Mouse (Mus musculus) layer of hippocampus, postnatal 36 days (tissue): ENCODE measurements at regions not wholly inside any gene's neighbourhood (a gene's known extent, or its start where the extent isn't known, plus 50 kb on each side); places are given as distances from the start of the nearest gene placed in this dataset.
A peak's percentile ranks its signal among the peaks of the same experiment; 100 is the strongest.

Source experiments
- DNase-seq, 2 experiments: peaks; one replicate each; pipeline ENCODE4 v3.0.0; 2022

DNA sequence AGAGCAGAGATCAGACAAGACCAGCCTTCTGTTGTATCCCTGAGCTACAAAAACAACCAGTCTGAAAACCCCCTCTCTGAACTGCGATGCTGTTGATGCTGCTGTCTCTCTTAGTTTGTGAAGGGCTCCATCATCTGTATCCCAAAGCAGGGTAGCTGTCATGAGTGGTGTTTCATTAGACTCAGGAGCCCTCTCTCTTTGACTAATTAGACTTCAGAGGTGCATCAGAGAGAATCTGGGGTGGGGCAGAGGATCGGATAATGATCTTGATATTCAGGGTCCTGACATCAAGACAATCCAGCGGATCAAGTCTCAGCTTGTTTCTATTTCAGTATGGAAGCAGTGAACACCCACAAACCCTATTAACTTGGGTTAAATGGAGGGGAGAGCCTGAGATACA lies 70.6 kb upstream of the Slc24a4 start:
- no peak for DNase-seq

DNA sequence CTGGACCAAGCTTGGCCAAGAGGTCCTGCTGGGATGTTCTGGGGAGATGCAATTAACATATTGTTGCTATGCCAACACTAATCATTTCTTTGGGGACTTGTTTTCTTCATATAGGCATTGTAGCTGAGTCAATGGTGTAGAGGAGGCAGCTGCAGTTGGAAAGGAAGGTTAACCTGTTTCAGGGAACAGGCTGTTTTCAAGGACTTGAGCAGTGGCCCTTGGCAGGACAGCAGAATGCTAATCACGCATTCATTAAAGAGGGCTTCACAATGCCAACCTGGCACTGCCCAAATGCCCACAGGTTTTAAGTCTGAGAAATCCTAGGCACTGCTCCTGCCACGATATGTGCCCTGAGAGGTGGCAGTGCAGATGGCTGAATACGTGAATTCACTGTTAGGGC lies 70.1 kb upstream of the Slc24a4 start:
- DNase-seq, result peak in 1 of 2 experiments; percentile 17

DNA sequence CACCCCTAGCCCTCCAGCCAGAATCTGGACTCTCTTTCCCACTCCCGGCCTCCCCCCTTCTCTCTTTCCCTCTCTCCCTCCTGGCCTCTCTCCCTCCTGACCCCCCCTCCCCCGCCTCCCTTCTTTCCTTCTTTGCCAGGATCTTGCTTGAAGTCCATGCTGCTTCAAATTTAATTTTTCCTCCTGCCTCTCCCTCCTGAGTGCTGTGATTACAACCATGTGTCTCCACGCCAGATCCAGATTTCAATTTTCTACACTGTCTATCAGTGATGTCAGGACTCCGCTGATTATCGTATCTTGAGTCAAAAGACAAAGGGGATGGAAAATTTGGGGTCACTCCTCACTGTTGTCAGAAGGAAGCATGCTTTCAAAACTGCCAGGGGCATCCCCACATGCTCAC lies 67.4 kb upstream of the Slc24a4 start:
- no peak for DNase-seq

DNA sequence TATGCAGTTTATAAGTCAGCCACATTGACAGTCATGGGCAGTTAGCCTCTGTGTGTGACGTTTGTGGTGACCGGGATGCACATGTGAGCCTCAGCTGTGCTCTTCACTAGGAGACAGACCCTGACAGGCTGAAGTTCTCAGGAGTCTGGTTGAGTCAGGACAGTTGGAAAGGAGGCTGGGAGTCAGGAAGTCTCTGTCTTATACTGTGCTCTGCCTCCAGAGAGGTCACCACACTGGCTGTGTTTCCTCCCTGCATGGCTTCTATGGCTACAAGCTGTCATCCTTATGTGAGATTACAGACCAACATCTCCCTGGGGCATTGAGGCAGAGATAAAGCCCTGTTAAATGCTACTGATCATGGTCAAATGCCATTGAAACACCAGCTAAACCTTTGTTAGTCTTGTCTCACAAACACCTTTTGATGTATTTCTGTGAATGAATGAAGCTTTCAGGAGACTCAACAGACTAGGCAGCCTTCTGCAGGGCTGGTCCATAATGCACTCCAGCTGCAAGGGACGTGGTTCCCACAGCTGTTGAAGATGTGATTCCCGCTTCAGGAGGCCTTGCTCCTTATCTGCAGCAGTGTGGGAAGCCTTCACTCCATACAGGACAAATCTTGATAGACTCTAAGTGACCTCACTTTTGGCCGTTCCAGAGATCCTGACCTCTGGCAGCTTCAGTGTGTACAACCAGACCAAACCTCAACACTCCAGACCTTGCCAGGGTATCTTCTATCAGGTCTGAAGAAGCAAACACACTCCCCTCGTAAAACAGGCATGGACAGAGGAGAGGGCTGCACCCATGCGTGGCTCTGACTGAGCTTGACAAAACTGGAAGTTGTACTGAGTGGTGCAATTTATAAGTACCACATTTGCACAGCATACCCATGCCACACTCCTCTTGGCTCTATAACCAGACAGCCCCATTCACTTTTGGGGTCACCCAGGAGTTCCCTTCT lies 66.6 kb upstream of the Slc24a4 start:
- no peak for DNase-seq

DNA sequence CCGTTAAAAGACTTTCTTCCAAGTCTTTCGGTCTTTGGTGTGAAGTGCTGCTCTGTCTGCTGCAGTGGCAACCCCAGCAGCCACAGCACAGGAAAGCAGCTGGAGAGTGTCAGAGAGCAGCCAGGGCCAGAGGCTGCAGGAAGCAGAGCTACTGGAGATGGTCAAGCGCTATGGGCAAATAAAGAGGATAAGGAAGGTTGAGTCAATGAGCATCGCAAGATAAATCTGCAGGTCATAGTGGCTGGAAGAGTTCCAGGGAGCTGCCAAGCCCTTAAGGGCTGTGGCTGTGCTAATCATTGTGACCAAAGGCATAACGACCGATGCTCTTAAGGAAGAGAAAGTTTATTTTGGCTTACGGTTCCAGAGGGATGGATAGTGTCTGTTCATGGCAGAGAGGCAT lies 65.9 kb upstream of the Slc24a4 start:
- DNase-seq, result no peak

DNA sequence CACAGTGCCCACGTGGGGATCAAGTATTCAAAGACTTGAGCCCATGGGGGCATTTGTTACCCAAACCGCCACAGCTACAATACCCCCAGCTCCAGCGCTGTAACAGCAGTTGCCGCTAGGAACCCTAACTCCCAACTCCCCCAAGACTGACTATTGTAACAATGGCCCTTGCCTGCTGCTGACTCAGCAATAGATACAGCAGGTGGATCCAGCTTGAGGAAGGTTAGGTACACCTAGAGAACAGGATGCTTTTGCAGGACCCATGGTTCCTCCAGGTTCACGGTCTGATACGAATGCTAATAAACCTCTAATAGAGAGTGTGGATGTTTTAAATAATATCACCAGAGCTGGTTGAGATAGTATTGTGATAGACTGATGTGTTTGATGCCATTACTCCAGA lies 65.3 kb upstream of the Slc24a4 start:
- no peak for DNase-seq

DNA sequence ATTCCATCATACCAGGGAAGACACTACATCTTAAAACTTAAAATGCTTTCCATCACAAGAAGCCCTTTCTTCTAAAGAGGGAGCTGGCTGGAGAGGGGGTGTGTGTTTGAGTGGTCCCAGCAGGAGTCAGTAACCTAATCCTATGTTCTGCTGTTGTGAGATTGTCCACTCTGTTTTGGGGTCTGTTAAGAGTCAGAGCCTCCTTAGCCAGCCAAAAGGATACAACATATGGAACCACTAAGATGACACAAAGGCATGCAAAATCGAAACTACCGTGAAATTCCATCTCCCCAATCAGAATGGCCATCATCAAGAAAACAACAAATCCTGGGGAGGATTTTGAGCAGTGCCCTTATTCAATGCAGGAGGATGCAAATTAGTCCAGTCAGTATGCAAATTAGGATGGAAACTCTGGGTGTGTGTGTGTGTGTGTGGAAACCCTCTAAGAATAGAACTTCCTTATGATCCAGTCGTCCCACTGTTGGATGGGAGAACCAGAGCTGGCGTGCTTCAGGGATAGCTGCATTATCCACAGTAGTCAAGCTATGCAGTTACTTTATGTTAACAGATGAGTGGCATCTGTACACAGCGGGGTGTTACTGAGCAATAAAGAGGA lies 63.7 kb upstream of the Slc24a4 start:
- no peak for DNase-seq

DNA sequence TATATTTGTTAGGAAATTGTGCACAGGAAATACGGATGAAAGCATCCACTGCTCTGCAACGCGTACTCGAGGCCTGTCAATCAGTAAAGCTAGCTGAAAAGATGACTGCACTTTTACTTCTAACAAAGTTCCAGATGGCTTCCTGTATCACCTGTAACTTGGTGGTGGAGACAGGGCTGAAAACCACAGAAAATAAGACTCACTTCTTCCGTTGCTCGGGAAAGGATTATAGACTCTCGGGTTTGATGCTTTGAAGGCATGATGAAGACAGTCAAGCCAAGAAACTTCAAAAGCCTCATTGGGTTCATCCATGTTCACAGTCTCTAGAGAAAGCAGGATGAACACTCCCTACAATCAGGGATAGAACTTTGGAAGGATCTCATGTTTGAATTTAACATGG lies 60.8 kb upstream of the Slc24a4 start:
- DNase-seq, result no peak

DNA sequence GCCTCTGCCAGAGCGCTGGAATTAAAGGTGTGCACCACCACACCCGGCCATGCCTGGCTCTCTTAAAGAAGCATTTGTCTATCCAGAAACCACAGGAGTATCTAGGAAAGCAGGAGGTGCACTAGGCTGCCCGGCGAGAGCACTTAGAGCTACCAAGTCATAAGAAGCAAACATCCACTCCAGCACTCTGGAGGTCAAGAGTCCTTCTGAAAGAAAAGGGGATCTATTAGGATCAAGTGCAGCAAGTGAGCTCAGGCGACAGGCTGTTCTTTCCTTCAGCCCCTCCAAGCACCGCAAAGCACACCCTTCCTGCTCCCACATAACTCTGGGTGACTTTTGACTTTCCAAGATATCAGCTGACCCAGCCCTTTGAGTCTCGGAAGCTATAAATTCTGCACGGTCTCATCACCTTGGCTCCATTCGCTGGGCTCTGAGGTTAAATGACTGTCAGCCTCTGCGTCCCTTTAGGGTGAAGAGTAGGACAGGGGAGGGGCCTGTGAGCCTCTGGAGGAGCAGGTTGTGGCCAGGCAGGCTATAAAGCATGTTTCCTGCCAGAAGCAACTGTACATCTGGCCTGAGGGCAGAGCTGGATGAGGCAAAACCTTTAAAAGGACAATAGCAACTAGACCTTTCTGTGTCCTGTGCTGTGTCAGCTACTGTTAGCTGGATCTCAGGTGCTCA lies 58.9 kb upstream of the Slc24a4 start:
- DNase-seq, result no peak

DNA sequence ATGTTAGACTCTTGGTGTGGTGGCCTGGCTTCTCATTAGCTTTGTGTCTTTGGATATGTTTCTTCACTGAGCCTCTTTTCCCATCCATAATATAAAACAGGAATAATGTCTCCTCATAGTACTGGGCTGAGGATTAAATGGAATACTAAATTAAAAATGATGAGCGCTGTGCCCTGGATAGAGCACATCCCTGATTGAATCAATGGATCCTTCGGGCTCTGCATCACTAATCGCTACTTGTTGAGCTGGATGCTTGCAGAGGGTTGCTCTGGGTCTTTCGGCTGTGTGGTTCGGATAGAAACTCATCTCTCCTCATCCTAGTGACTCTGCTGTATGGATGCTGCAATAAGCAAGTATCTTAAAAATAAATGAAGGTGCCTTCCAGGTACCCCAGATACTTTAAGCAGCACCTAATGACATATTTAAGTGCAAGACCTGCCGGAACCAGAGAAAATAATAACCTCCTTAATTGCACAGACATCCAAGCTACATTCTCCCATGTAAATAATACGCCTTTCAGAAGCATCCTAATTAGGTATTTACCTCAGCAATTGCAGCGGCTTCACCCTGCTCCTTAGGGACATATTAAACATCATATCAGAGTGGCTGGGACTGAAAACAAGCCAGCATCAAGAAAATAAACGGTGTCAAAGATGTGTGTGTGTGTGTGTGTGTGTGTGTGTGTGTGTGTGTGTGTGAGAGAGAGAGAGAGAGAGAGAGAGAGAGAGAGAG lies 56.5 kb upstream of the Slc24a4 start:
- no peak for DNase-seq

DNA sequence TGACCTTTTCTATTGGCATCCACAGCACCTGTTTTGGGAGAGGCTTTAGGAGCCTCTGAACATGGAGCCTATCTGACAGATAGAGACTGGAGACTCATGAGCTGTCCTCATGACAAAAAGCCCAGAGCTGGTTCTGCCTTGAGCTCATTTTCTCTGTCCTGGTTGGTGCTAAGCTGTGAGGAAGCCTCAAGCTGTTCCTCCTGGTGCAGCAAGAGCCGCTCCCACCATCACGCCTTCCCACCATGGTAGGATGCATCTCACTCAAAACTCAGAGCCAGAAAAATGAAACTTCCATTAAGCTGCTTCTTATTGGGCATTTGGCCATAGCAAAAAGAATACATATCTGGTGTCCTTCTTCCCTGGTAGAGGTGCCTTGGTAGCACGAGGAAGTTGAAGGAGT lies 55.0 kb upstream of the Slc24a4 start:
- DNase-seq, result no peak

DNA sequence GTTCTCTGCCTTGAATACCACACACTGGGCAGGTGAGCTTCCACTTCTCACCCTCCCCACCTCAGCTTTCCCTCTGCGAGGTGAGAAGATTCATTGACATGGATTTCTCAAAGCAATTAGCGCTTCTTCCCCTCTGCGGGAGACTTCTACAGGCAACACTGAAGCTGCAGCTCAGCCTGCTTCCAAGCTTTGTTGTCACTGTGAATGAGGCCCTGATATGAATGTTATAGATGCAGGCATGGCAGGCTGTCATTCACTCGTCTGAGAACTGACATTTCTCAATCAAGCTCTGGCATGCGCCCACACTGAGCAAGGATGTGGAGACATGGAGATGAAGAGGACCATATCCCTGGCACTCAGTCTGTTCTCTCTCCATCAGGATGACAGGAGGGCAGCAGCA lies 52.2 kb upstream of the Slc24a4 start:
- no peak for DNase-seq
